Mouse (Mus musculus): ENCODE results near the gene Mvk. TPM values are rescaled to one million over a fixed set of nuclear protein-coding genes. Genes with fewer than 3 reads are reported as not detected.

The Mvk gene
- 10.2 and 13.2 TPM in 2 replicates for polyA plus RNA-seq (2012; rRNA removed)

DNA sequence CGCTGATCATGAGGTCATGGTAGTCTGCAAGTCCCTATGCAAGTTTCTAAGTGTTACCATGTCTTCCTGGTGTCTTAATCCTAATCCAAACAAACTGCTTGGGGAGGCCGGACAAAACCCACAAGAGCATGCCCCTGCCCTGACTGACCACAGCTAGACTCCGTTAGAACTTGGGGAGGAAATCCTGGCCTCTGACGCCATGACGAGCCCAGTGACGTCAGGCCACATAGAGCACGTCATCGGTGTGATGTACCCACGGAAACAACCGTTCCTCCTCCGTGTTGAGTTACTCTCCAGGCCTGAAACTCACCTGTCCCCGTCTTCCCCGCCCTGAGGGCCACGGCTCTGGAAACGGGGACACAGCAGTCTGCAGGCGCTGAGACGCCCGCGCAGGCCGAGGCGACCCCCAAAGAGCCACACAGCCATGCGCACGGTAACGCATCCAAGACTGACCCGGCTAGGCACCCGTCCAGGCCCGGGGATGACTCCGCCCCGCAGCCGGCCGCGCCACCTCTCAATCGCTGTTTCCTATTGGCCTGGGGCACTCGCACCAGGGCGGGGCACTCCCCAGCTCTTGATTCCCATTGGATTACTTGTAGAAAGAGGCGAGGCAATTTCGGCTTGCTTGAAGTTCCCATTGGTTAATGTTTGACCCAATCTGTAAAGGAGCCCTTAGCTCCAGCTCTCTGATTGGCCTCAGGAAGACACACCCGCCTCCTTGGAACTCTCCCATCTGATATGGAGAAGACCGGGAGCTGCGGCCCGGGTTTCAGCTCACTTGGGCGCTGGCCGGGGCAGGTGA lies at the start of gene Mvk, which contains the start of gene Mmab:
Mvk (plus strand) TSS at position 704 of the 802 bp plus-strand sequence.
Mmab (minus strand) TSS at position 495 of the 802 bp plus-strand sequence.
- Histone ChIP-seq H3K27me3 (ENCODE audit: control insufficient read depth, insufficient read depth, low read length) (no peaks in the 10 kb centered on the region), H3K4me1 (ENCODE audit: control insufficient read depth, insufficient read depth, low read length) (peaks cover 6% of the 10 kb centered on the region), H3K36me3 (ENCODE audit: control insufficient read depth, insufficient read depth, low read length) (no peaks in the 10 kb centered on the region), H3K27ac (ENCODE audit: control insufficient read depth, insufficient read depth, low read depth, low read length) (peak within 1 kb of the TSS; percentile 67), H3K4me3 (ENCODE audit: control insufficient read depth, low read depth, low read length) (peak within 1 kb of the TSS; percentile 93)
- TF ChIP-seq POLR2A (IDR thresholded peaks at IDR 0.05; ENCODE audit: control insufficient read depth, low read depth, low read length) (0 out of 2 replicates have a peak, but pooled peaks have one; percentile 15), CTCF (IDR thresholded peaks at IDR 0.05; ENCODE audit: control insufficient read depth, insufficient read depth, insufficient replicate concordance, low read depth, low read length) (no peak)

DNA sequence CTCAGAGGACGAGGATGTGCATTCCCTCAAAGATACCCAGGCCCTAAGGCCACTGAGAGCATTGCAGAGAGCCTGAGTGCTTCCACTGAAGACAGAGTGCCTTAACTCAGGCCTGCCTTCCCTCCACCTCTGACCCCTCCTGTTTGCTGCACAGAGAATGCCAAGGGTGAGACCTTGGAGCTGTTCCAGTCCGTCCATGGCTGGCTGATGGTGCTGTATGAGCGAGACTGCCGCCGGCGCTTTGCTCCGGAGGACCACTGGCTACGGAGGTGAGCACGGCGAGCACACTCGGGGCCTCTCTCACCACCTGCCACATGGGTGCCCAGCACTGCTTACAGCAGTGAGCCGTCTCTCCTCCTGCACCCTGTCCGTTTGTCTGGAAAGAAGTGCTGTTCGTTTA lies 37.5 kb upstream of the Mvk start:
- no peaks in the 10 kb centered on the region for H3K27me3 ChIP-seq (ENCODE audit: control insufficient read depth, insufficient read depth, low read length)
- no peak for TF ChIP-seq POLR2A (IDR thresholded peaks at IDR 0.05; ENCODE audit: control insufficient read depth, low read depth, low read length)
- TF ChIP-seq CTCF (IDR thresholded peaks at IDR 0.05; ENCODE audit: control insufficient read depth, insufficient read depth, insufficient replicate concordance, low read depth, low read length): no peak
- no peaks in the 10 kb centered on the region for H3K4me1 ChIP-seq (ENCODE audit: control insufficient read depth, insufficient read depth, low read length)
- peaks cover 7% of the 10 kb centered on the region for H3K36me3 ChIP-seq (ENCODE audit: control insufficient read depth, insufficient read depth, low read length)
- H3K4me3 ChIP-seq (ENCODE audit: control insufficient read depth, low read depth, low read length): no peak overlapping the region
- no peak overlapping the region for H3K27ac ChIP-seq (ENCODE audit: control insufficient read depth, insufficient read depth, low read depth, low read length)

DNA sequence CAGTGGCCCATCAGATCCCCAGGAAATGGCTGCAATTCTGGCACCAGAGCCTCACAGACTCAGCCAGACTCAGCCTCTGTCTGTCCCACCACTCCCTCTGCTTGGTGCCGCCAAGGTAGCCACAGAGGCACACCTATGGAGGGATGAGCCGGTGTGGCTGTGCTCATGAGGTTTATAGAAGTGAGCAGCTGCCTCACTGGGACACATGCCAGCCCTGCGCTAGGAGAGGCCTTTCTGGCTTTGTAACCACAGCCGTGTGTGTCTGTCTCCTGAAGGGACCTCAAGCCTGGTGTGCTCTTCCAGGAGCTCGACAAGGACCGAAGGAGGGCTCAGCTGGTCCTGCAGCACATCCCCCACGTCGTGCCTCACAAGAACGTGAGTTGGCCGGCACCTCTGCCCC lies 36.8 kb upstream of the Mvk start:
- H3K36me3 ChIP-seq (ENCODE audit: control insufficient read depth, insufficient read depth, low read length): peaks cover 7% of the 10 kb centered on the region
- no peak for TF ChIP-seq CTCF (IDR thresholded peaks at IDR 0.05; ENCODE audit: control insufficient read depth, insufficient read depth, insufficient replicate concordance, low read depth, low read length)
- H3K27me3 ChIP-seq (ENCODE audit: control insufficient read depth, insufficient read depth, low read length): no peaks in the 10 kb centered on the region
- no peak overlapping the region for H3K27ac ChIP-seq (ENCODE audit: control insufficient read depth, insufficient read depth, low read depth, low read length)
- H3K4me3 ChIP-seq (ENCODE audit: control insufficient read depth, low read depth, low read length): no peak overlapping the region
- H3K4me1 ChIP-seq (ENCODE audit: control insufficient read depth, insufficient read depth, low read length): no peaks in the 10 kb centered on the region

DNA sequence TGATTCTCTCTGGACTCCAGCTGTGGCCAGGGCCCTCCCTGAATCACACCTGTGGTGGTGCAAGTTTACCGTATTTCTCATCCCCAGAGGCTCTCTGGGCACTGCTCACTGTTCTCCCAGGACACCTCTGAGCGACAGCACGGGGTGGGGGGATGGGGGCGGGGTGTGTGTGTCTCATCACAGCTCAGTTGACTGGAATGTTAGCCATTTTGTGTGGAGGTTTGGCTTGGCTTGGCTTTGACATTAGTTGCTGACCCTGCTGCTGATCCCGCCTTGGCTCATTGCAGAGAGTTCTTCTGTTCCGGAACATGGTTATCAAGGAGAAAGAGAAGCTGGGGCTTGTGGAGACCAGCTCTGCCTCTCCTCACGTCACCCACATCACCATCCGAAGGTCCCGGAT lies 36.3 kb upstream of the Mvk start:
- Histone ChIP-seq H3K36me3 (ENCODE audit: control insufficient read depth, insufficient read depth, low read length) (peaks cover 5% of the 10 kb centered on the region), H3K27me3 (ENCODE audit: control insufficient read depth, insufficient read depth, low read length) (no peaks in the 10 kb centered on the region), H3K27ac (ENCODE audit: control insufficient read depth, insufficient read depth, low read depth, low read length) (no peak overlapping the region), H3K4me1 (ENCODE audit: control insufficient read depth, insufficient read depth, low read length) (no peaks in the 10 kb centered on the region), H3K4me3 (ENCODE audit: control insufficient read depth, low read depth, low read length) (no peak overlapping the region)
- no peak for TF ChIP-seq POLR2A (IDR thresholded peaks at IDR 0.05; ENCODE audit: control insufficient read depth, low read depth, low read length)
- TF ChIP-seq CTCF (IDR thresholded peaks at IDR 0.05; ENCODE audit: control insufficient read depth, insufficient read depth, insufficient replicate concordance, low read depth, low read length): no peak

DNA sequence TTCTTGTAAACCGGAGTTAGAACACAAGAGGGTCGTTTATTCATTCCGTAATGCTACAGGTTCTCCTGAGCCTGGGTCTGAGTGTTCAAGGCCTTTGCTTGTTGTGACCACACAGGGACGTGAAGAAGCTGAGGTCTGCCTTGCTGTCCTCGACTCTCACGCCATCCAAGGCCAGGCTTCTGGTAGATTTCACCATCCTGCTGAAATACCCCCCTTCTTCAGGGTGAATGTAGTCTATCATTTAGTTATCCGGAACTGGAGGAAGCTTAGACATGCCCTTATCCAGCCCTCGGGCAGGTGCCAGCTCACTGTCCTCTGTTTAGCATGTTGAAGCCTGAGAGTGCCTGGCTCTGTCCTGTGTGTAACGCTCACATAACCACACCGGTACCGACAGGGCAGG lies 35.2 kb upstream of the Mvk start:
- no peak overlapping the region for H3K4me3 ChIP-seq (ENCODE audit: control insufficient read depth, low read depth, low read length)
- H3K27me3 ChIP-seq (ENCODE audit: control insufficient read depth, insufficient read depth, low read length): no peaks in the 10 kb centered on the region
- no peaks in the 10 kb centered on the region for H3K4me1 ChIP-seq (ENCODE audit: control insufficient read depth, insufficient read depth, low read length)
- H3K36me3 ChIP-seq (ENCODE audit: control insufficient read depth, insufficient read depth, low read length): no peaks in the 10 kb centered on the region; the same call in none of the 2 replicates
- no peak overlapping the region for H3K27ac ChIP-seq (ENCODE audit: control insufficient read depth, insufficient read depth, low read depth, low read length)
- TF ChIP-seq POLR2A (IDR thresholded peaks at IDR 0.05; ENCODE audit: control insufficient read depth, low read depth, low read length) (no peak), CTCF (IDR thresholded peaks at IDR 0.05; ENCODE audit: control insufficient read depth, insufficient read depth, insufficient replicate concordance, low read depth, low read length) (no peak)

DNA sequence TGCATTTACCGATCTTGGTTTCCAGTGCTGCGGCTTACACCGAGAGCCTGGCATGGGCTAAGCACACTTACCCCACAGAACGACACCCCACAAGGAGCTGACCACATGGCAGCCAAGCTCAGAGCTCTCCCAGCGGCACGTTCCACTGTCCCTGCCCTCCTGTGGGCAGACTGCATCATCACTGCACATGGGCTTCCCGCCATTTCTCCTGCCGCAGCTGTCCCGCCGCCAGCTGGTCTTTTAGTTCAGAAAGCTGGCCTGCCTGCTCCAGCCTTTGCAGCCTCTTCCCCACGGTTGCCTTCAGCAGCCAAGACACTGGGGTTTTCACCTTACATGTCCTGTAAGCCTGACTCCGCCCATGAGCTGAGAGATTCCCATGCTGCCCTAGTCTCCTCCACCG lies 33.6 kb upstream of the Mvk start:
- H3K4me3 ChIP-seq (ENCODE audit: control insufficient read depth, low read depth, low read length): no peak overlapping the region
- no peaks in the 10 kb centered on the region; the same call in 1 of the 2 replicates for H3K36me3 ChIP-seq (ENCODE audit: control insufficient read depth, insufficient read depth, low read length)
- H3K4me1 ChIP-seq (ENCODE audit: control insufficient read depth, insufficient read depth, low read length): no peaks in the 10 kb centered on the region
- no peak overlapping the region for H3K27ac ChIP-seq (ENCODE audit: control insufficient read depth, insufficient read depth, low read depth, low read length)
- no peaks in the 10 kb centered on the region for H3K27me3 ChIP-seq (ENCODE audit: control insufficient read depth, insufficient read depth, low read length)
- no peak for TF ChIP-seq CTCF (IDR thresholded peaks at IDR 0.05; ENCODE audit: control insufficient read depth, insufficient read depth, insufficient replicate concordance, low read depth, low read length)
- TF ChIP-seq POLR2A (IDR thresholded peaks at IDR 0.05; ENCODE audit: control insufficient read depth, low read depth, low read length): no peak

DNA sequence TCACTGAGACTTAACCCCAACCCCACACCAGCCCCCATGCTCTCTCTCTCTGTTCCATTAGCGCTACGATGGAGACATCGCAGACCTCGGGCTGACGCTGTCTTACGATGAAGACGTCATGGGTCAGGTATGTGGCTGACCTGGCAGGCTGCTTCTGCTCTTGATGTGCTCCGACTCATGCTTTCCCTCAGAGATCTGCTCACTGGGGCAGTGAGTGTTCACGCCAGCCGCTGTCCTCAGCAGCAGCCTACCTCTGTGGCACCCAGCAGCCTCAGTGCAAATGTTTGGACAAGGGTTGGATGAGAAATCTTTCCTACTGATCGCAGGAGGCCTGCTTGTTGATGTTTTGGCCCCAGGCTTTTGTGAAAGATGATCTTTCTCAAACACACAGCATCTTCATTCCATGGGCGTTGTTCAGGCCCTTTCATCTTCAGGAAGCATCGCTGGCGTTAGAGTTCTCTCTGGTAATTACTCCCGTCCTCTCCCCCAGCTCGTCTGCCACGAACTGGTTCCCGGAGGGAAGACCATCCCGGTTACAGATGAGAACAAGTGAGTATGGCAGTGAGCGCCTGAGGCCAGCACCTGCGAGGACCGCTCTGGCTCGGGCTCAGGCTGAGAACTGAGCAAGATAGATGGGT lies 31.6 kb upstream of the Mvk start:
- Histone ChIP-seq H3K27ac (ENCODE audit: control insufficient read depth, insufficient read depth, low read depth, low read length) (no peak overlapping the region), H3K36me3 (ENCODE audit: control insufficient read depth, insufficient read depth, low read length) (no peaks in the 10 kb centered on the region; the same call in 1 of the 2 replicates), H3K27me3 (ENCODE audit: control insufficient read depth, insufficient read depth, low read length) (no peaks in the 10 kb centered on the region)

More for the DNA sequence above, 31.6 kb upstream of the Mvk start:
- Histone ChIP-seq H3K4me1 (ENCODE audit: control insufficient read depth, insufficient read depth, low read length) (no peaks in the 10 kb centered on the region), H3K4me3 (ENCODE audit: control insufficient read depth, low read depth, low read length) (no peak overlapping the region)
- TF ChIP-seq CTCF (IDR thresholded peaks at IDR 0.05; ENCODE audit: control insufficient read depth, insufficient read depth, insufficient replicate concordance, low read depth, low read length) (no peak), POLR2A (IDR thresholded peaks at IDR 0.05; ENCODE audit: control insufficient read depth, low read depth, low read length) (no peak)
